Mouse (Mus musculus) liver, embryonic 14.5 days (tissue): ENCODE measurements around the gene Bcar3.

Experiments used
- CTCF ChIP-seq: IDR thresholded peaks from 2 replicates; pipeline ENCODE4 v1.5.1; 2016; ENCODE audit warnings: antibody characterized with exemption, low read depth, control low read depth
- EP300 ChIP-seq: IDR thresholded peaks from 2 replicates; pipeline ENCODE4 v1.6.1; 2016; ENCODE audit warnings: antibody characterized with exemption, low read depth

DNA sequence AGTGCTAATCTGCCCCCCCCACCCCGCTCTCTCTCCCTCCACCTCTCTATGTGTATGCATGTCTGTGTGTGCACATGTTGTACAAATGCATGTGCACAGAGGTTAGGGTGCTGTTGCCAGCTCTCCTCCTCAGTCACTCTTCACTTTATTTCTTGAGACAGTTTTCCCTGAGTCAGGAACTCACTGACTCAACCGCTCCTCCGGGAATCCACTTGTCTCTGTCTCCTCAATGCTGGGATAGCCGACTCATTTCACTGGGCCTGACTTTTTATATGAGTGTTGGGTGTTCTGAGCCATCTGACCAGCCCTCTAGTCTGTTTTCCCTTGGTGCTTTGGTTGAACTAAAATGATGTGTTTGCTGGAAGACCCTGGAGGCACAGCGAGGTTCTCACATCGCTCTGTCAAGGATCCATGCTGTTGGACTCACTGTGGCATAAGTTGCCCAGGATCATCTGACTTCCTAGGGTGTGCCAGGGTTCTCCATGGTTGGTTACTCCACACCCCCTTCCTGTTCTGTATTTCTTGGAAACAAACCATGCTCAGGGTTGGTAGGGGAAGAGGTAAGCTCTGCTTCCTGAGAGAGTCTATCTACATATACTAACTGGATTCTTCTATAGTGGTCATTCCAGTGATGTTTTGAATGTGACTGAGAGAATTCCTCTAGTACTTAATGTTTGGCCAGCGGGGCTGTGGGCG is 77.9 kb downstream of the Bcar3 start:
- no peak for TF ChIP-seq EP300
- TF ChIP-seq CTCF, result no peak
